Mouse (Mus musculus): ENCODE measurements around the gene Mmrn2. TPM values are rescaled to one million over a fixed set of nuclear protein-coding genes. Genes with fewer than 3 reads are reported as not detected.

The Mmrn2 gene
- polyA plus RNA-seq (2014; fragmentation: Nextera tagmentation; extraction: Ambion mirVana) = 5.8 and 6.3 TPM in 2 replicates

GRCm38 (mm10) chr14:34375415-34375904 lies at the start of gene Mmrn2:
Mmrn2 (plus strand) TSS chr14:34375465.
- H3K36me3 ChIP-seq (ENCODE audit: control insufficient read depth, insufficient read depth, low read length) = no peaks in the 10 kb centered on the region
- DNase-seq (ENCODE audit: low spot score) = no peak
- no peak within 1 kb of the TSS for H3K4me3 ChIP-seq (ENCODE audit: low read depth, low read length)
- no peaks in the 10 kb centered on the region for H3K9me3 ChIP-seq (ENCODE audit: control insufficient read depth, low read length)
- WGBS = 75% methylated on average over 13 of the region's 13 CpGs
- no peak within 1 kb of the TSS; the same call in none of the 2 replicates for H3K9ac ChIP-seq (ENCODE audit: low read length)
- peaks cover 8% of the 10 kb centered on the region for H3K4me1 ChIP-seq (ENCODE audit: control insufficient read depth, insufficient read depth, low read length)
- H3K27me3 ChIP-seq (ENCODE audit: control insufficient read depth, insufficient read depth, low read length) = no peaks in the 10 kb centered on the region
- H3K4me2 ChIP-seq (ENCODE audit: low read depth, severe bottlenecking) = no peak within 1 kb of the TSS
- H3K27ac ChIP-seq (replicated peaks; ENCODE audit: low read depth, low read length) = no peak within 1 kb of the TSS
- ATAC-seq (ENCODE audit: insufficient number of reproducible peaks, low FRiP score, low TSS enrichment, low read depth) = no peak

- no peak overlapping the region for H3K9ac ChIP-seq (ENCODE audit: low read length)
- whole genome bisulfite sequencing = 90% methylated on average over 3 of the region's 3 CpGs
Measured at GRCm38 (mm10) chr14:34326606-34327005, 48.7 kb upstream of the Mmrn2 start.

GRCm38 (mm10) chr14:34327618-34328017 lies 47.6 kb upstream of the Mmrn2 start:
- no peak for DNase-seq (ENCODE audit: low spot score)
- 74% methylated on average over 1 of the region's 1 CpGs for WGBS
- Histone ChIP-seq H3K27me3 (ENCODE audit: control insufficient read depth, insufficient read depth, low read length) (no peaks in the 10 kb centered on the region), H3K36me3 (ENCODE audit: control insufficient read depth, insufficient read depth, low read length) (peaks cover 7% of the 10 kb centered on the region; the same call in 1 of the 2 replicates), H3K9me3 (ENCODE audit: control insufficient read depth, low read length) (no peaks in the 10 kb centered on the region), H3K9ac (ENCODE audit: low read length) (no peak overlapping the region), H3K4me3 (ENCODE audit: low read depth, low read length) (no peak overlapping the region), H3K4me1 (ENCODE audit: control insufficient read depth, insufficient read depth, low read length) (no peaks in the 10 kb centered on the region), H3K27ac (replicated peaks; ENCODE audit: low read depth, low read length) (no peak overlapping the region), H3K4me2 (ENCODE audit: low read depth, severe bottlenecking) (no peak overlapping the region)
- no peak for ATAC-seq (ENCODE audit: insufficient number of reproducible peaks, low FRiP score, low TSS enrichment, low read depth)

More at GRCm38 (mm10) chr14:34326606-34327005, 48.7 kb upstream of the Mmrn2 start:
- ATAC-seq (ENCODE audit: insufficient number of reproducible peaks, low FRiP score, low TSS enrichment, low read depth) (no peak), DNase-seq (ENCODE audit: low spot score) (no peak)
- no peak overlapping the region for H3K27ac ChIP-seq (replicated peaks; ENCODE audit: low read depth, low read length)
- no peaks in the 10 kb centered on the region for H3K4me1 ChIP-seq (ENCODE audit: control insufficient read depth, insufficient read depth, low read length)
- no peaks in the 10 kb centered on the region for H3K27me3 ChIP-seq (ENCODE audit: control insufficient read depth, insufficient read depth, low read length)
- H3K4me3 ChIP-seq (ENCODE audit: low read depth, low read length) = no peak overlapping the region
- no peak overlapping the region for H3K4me2 ChIP-seq (ENCODE audit: low read depth, severe bottlenecking)
- H3K9me3 ChIP-seq (ENCODE audit: control insufficient read depth, low read length) = no peaks in the 10 kb centered on the region
- H3K36me3 ChIP-seq (ENCODE audit: control insufficient read depth, insufficient read depth, low read length) = peaks cover 7% of the 10 kb centered on the region; the same call in 1 of the 2 replicates

GRCm38 (mm10) chr14:34330657-34331158 lies 44.6 kb upstream of the Mmrn2 start:
- H3K4me2 ChIP-seq (ENCODE audit: low read depth, severe bottlenecking) = no peak overlapping the region
- no peak overlapping the region for H3K9ac ChIP-seq (ENCODE audit: low read length)
- ATAC-seq (ENCODE audit: insufficient number of reproducible peaks, low FRiP score, low TSS enrichment, low read depth) = no peak
- H3K27ac ChIP-seq (replicated peaks; ENCODE audit: low read depth, low read length) = no peak overlapping the region
- no peaks in the 10 kb centered on the region for H3K4me1 ChIP-seq (ENCODE audit: control insufficient read depth, insufficient read depth, low read length)
- no peak overlapping the region for H3K4me3 ChIP-seq (ENCODE audit: low read depth, low read length)
- WGBS = 94% methylated on average over 9 of the region's 9 CpGs
- H3K36me3 ChIP-seq (ENCODE audit: control insufficient read depth, insufficient read depth, low read length) = peaks cover 13% of the 10 kb centered on the region
- no peaks in the 10 kb centered on the region for H3K9me3 ChIP-seq (ENCODE audit: control insufficient read depth, low read length)
- DNase-seq (ENCODE audit: low spot score) = no peak
- no peaks in the 10 kb centered on the region for H3K27me3 ChIP-seq (ENCODE audit: control insufficient read depth, insufficient read depth, low read length)

GRCm38 (mm10) chr14:34331886-34332285 lies 43.4 kb upstream of the Mmrn2 start:
- Histone ChIP-seq H3K27me3 (ENCODE audit: control insufficient read depth, insufficient read depth, low read length) (no peaks in the 10 kb centered on the region), H3K4me1 (ENCODE audit: control insufficient read depth, insufficient read depth, low read length) (no peaks in the 10 kb centered on the region), H3K4me3 (ENCODE audit: low read depth, low read length) (no peak overlapping the region), H3K4me2 (ENCODE audit: low read depth, severe bottlenecking) (no peak overlapping the region), H3K9ac (ENCODE audit: low read length) (no peak overlapping the region), H3K27ac (replicated peaks; ENCODE audit: low read depth, low read length) (no peak overlapping the region), H3K9me3 (ENCODE audit: control insufficient read depth, low read length) (no peaks in the 10 kb centered on the region), H3K36me3 (ENCODE audit: control insufficient read depth, insufficient read depth, low read length) (peaks cover 16% of the 10 kb centered on the region)
- WGBS = 82% methylated on average over 3 of the region's 3 CpGs
- DNase-seq (ENCODE audit: low spot score) (no peak), ATAC-seq (ENCODE audit: insufficient number of reproducible peaks, low FRiP score, low TSS enrichment, low read depth) (no peak)

GRCm38 (mm10) chr14:34332476-34332875 lies 42.8 kb upstream of the Mmrn2 start:
- no peaks in the 10 kb centered on the region for H3K27me3 ChIP-seq (ENCODE audit: control insufficient read depth, insufficient read depth, low read length)
- H3K36me3 ChIP-seq (ENCODE audit: control insufficient read depth, insufficient read depth, low read length) = peaks cover 16% of the 10 kb centered on the region
- no peak for ATAC-seq (ENCODE audit: insufficient number of reproducible peaks, low FRiP score, low TSS enrichment, low read depth)
- no peak overlapping the region for H3K4me3 ChIP-seq (ENCODE audit: low read depth, low read length)
- no peak overlapping the region for H3K9ac ChIP-seq (ENCODE audit: low read length)
- H3K4me2 ChIP-seq (ENCODE audit: low read depth, severe bottlenecking) = no peak overlapping the region
- no peaks in the 10 kb centered on the region for H3K9me3 ChIP-seq (ENCODE audit: control insufficient read depth, low read length)
- no peak overlapping the region for H3K27ac ChIP-seq (replicated peaks; ENCODE audit: low read depth, low read length)
- DNase-seq (ENCODE audit: low spot score) = no peak
- H3K4me1 ChIP-seq (ENCODE audit: control insufficient read depth, insufficient read depth, low read length) = no peaks in the 10 kb centered on the region
- 96% methylated on average over 5 of the region's 5 CpGs for WGBS

GRCm38 (mm10) chr14:34339446-34339845 lies 35.8 kb upstream of the Mmrn2 start:
- peaks cover 9% of the 10 kb centered on the region; the same call in 1 of the 2 replicates for H3K36me3 ChIP-seq (ENCODE audit: control insufficient read depth, insufficient read depth, low read length)
- DNase-seq (ENCODE audit: low spot score) = no peak
- no peaks in the 10 kb centered on the region for H3K4me1 ChIP-seq (ENCODE audit: control insufficient read depth, insufficient read depth, low read length)
- H3K27ac ChIP-seq (replicated peaks; ENCODE audit: low read depth, low read length) = no peak overlapping the region
- H3K9me3 ChIP-seq (ENCODE audit: control insufficient read depth, low read length) = no peaks in the 10 kb centered on the region
- WGBS = 96% methylated on average over 1 of the region's 1 CpGs
- no peak overlapping the region for H3K9ac ChIP-seq (ENCODE audit: low read length)
- H3K27me3 ChIP-seq (ENCODE audit: control insufficient read depth, insufficient read depth, low read length) = no peaks in the 10 kb centered on the region
- H3K4me3 ChIP-seq (ENCODE audit: low read depth, low read length) = no peak overlapping the region
- no peak overlapping the region for H3K4me2 ChIP-seq (ENCODE audit: low read depth, severe bottlenecking)
- no peak for ATAC-seq (ENCODE audit: insufficient number of reproducible peaks, low FRiP score, low TSS enrichment, low read depth)

GRCm38 (mm10) chr14:34341993-34342392 lies 33.3 kb upstream of the Mmrn2 start:
- H3K4me2 ChIP-seq (ENCODE audit: low read depth, severe bottlenecking) = no peak overlapping the region
- peaks cover 3% of the 10 kb centered on the region; the same call in 1 of the 2 replicates for H3K36me3 ChIP-seq (ENCODE audit: control insufficient read depth, insufficient read depth, low read length)
- no peaks in the 10 kb centered on the region for H3K27me3 ChIP-seq (ENCODE audit: control insufficient read depth, insufficient read depth, low read length)
- H3K4me3 ChIP-seq (ENCODE audit: low read depth, low read length) = no peak overlapping the region
- H3K27ac ChIP-seq (replicated peaks; ENCODE audit: low read depth, low read length) = no peak overlapping the region
- no peaks in the 10 kb centered on the region for H3K9me3 ChIP-seq (ENCODE audit: control insufficient read depth, low read length)
- no peaks in the 10 kb centered on the region for H3K4me1 ChIP-seq (ENCODE audit: control insufficient read depth, insufficient read depth, low read length)
- no peak for ATAC-seq (ENCODE audit: insufficient number of reproducible peaks, low FRiP score, low TSS enrichment, low read depth)
- H3K9ac ChIP-seq (ENCODE audit: low read length) = no peak overlapping the region
- DNase-seq (ENCODE audit: low spot score) = no peak
- whole genome bisulfite sequencing = 95% methylated on average over 4 of the region's 4 CpGs

GRCm38 (mm10) chr14:34343078-34343477 lies 32.2 kb upstream of the Mmrn2 start:
- H3K4me1 ChIP-seq (ENCODE audit: control insufficient read depth, insufficient read depth, low read length) = no peaks in the 10 kb centered on the region
- DNase-seq (ENCODE audit: low spot score) (no peak), ATAC-seq (ENCODE audit: insufficient number of reproducible peaks, low FRiP score, low TSS enrichment, low read depth) (no peak)
- no peak overlapping the region for H3K9ac ChIP-seq (ENCODE audit: low read length)
- H3K4me3 ChIP-seq (ENCODE audit: low read depth, low read length) = no peak overlapping the region
- WGBS = 92% methylated on average over 4 of the region's 4 CpGs
- no peaks in the 10 kb centered on the region for H3K9me3 ChIP-seq (ENCODE audit: control insufficient read depth, low read length)
- H3K36me3 ChIP-seq (ENCODE audit: control insufficient read depth, insufficient read depth, low read length) = peaks cover 3% of the 10 kb centered on the region; the same call in 1 of the 2 replicates
- H3K4me2 ChIP-seq (ENCODE audit: low read depth, severe bottlenecking) = no peak overlapping the region
- no peaks in the 10 kb centered on the region for H3K27me3 ChIP-seq (ENCODE audit: control insufficient read depth, insufficient read depth, low read length)
- no peak overlapping the region for H3K27ac ChIP-seq (replicated peaks; ENCODE audit: low read depth, low read length)
